Mouse (Mus musculus): ENCODE results near the gene Bri3bp.
"Not testable (repeated sequence)": the region's sequence is repeated elsewhere in the genome, so short reads cannot be mapped to it uniquely, and the experiment has no call there.

DNA sequence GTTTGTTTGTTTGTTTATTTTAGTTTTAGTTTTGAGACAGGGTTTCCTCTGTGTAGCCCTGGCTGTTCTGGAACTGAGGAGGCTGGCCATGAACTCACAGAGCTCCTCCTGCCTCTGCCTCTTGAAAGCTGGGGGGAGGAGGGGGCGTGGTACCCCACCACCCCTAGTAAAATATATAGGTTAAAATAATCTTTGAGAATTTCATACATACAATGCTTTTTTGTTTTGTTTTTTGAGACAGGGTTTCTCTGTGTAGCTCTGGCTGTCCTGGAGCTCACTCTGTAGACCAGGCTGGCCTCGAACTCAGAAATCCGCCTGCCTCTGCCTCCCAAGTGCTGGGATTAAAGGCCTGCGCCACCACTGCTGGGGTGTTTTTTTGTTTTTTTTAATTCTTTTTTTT is 49.2 kb upstream of the Bri3bp start:
- not testable (repeated sequence) for TF ChIP-seq CTCF (IDR thresholded peaks at IDR 0.05; ENCODE audit: low read depth, low read length); POLR2A (IDR thresholded peaks at IDR 0.05; ENCODE audit: insufficient read depth, low read length); EP300 (IDR thresholded peaks at IDR 0.05; ENCODE audit: insufficient read depth, low read depth, low read length)
